Mouse (Mus musculus): ENCODE data around the gene Copz1. TPM values are rescaled to one million over a fixed set of nuclear protein-coding genes. Genes with fewer than 3 reads are reported as not detected.

Copz1 gene
- polyA plus RNA-seq, 1 experiment, result 191 TPM

DNA sequence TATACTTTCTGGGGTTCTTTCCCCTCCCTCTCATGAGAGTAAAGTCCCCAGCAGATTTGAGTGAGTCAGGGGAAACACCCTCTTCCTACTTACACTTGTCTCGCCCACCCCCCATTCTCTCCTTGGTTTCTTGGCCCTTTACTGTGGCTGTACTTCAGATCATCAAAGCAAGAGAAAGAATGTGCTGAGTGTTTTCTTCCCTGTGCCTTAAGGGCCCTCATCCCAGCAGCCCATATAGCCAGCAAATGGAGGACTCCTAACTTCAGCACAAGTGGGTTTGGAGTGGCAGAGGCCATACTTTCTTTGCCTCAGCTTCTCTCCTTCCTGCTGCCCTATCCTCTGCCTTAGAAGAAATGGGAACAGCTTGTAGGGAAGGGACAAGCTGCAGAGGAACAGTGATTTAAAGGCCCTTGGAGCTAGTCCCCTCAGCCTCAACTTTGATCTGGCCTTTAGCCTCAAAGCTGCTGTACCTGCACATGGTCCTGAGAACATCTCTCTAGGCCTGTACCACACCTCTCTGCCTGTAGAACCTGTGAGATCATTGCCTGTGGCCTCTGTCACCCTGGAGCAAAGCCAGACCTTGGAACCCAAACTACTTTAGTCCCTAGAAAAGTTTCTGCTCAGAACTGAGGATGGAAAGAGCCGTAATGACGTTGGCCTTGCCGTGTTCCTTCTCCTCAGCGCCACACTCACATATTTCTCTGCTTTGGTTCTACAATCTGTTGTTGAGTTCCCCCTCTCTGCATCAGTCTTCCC is 26.5 kb downstream of the Copz1 start:
- TF ChIP-seq USF1 (IDR thresholded peaks at IDR 0.05; ENCODE audit: low read depth) (no peak), FOSL1 (IDR thresholded peaks at IDR 0.05; ENCODE audit: insufficient read depth, low read length, poor library complexity, severe bottlenecking) (no peak), CEBPB (IDR thresholded peaks at IDR 0.05; ENCODE audit: low read depth) (no peak), MYOD1 (IDR thresholded peaks at IDR 0.05; ENCODE audit: control insufficient read depth, insufficient read length, low read depth) (no peak), CTCF (IDR thresholded peaks at IDR 0.05; ENCODE audit: control insufficient read depth, insufficient read depth, insufficient read length) (no peak)
- Histone ChIP-seq H3K79me3 (ENCODE audit: low read depth) (no peaks in the 10 kb centered on the region), H3K79me2 (ENCODE audit: control insufficient read depth, insufficient read depth) (no peaks in the 10 kb centered on the region), H3K4me3 (ENCODE audit: insufficient read depth, poor library complexity, severe bottlenecking) (no peak overlapping the region), H3ac (ENCODE audit: control insufficient read depth, insufficient read length, low read depth) (no peak overlapping the region), H3K27me3 (ENCODE audit: control insufficient read depth, insufficient read depth, insufficient read length) (no peaks in the 10 kb centered on the region), H3K36me3 (ENCODE audit: control insufficient read depth, insufficient read depth) (peaks cover 56% of the 10 kb centered on the region)

DNA sequence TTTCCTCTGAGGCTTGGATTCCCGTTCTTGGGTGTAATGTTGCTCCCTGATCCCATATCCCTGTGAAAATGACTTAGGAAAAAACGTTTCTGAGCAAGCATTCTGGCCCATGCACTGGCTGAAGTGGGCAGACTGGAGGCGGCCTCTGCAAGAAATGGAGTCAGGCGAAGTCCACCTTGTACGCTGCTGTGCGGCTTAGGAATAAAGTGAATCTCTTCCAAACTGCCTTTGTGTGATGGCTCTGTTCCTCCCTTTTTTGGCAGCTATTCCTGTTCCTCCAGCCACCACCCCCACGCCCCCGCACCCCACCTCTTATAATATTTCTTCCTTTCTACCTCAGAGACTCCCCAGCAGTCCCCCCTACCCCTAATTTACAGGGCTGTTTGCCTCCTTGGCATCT is 27.1 kb downstream of the Copz1 start:
- no peak for TF ChIP-seq MAX (IDR thresholded peaks at IDR 0.05)
- TF ChIP-seq FOSL1 (IDR thresholded peaks at IDR 0.05; ENCODE audit: insufficient read depth, low read length, poor library complexity, severe bottlenecking), result no peak
- no peak for TF ChIP-seq USF1 (IDR thresholded peaks at IDR 0.05; ENCODE audit: low read depth)
- TF ChIP-seq CTCF (IDR thresholded peaks at IDR 0.05; ENCODE audit: control insufficient read depth, insufficient read depth, insufficient read length), result no peak
- no peak for TF ChIP-seq CEBPB (IDR thresholded peaks at IDR 0.05; ENCODE audit: low read depth)
- no peak for TF ChIP-seq MYOG (IDR thresholded peaks at IDR 0.05; ENCODE audit: control insufficient read depth, extremely low read depth, insufficient read length)
- TF ChIP-seq MYOD1 (IDR thresholded peaks at IDR 0.05; ENCODE audit: control insufficient read depth, insufficient read length, low read depth), result no peak
- no peaks in the 10 kb centered on the region for H3K79me3 ChIP-seq (ENCODE audit: low read depth)

DNA sequence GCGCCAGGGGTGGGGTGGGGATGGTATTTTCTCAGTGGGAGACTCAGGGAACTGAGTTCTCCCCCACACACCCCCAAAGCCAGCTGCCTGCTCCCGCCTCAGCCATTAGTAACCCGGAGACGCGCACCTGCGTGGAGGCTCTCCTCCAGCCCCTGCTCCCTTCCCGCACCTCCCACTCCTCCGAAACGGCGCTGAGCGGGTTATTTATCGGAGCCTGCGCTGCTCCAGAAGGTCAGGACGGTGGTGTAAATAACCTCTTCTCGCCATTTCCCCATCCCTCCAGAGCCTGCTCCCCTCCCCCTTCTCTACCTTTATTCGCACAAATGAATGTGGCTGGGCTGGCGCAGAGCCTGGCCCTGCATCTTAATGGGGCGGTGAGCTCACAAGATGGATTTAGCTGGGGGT is 27.6 kb downstream of the Copz1 start:
- Histone ChIP-seq H3K36me3 (ENCODE audit: control insufficient read depth, insufficient read depth) (peaks cover 51% of the 10 kb centered on the region), H3K79me3 (ENCODE audit: low read depth) (no peaks in the 10 kb centered on the region), H3ac (ENCODE audit: control insufficient read depth, insufficient read length, low read depth) (no peak overlapping the region), H3K79me2 (ENCODE audit: control insufficient read depth, insufficient read depth) (no peaks in the 10 kb centered on the region), H3K4me3 (ENCODE audit: insufficient read depth, poor library complexity, severe bottlenecking) (no peak overlapping the region), H3K27me3 (ENCODE audit: control insufficient read depth, insufficient read depth, insufficient read length) (no peaks in the 10 kb centered on the region)
- TF ChIP-seq CTCF (IDR thresholded peaks at IDR 0.05; ENCODE audit: control insufficient read depth, insufficient read depth, insufficient read length) (no peak), FOSL1 (IDR thresholded peaks at IDR 0.05; ENCODE audit: insufficient read depth, low read length, poor library complexity, severe bottlenecking) (no peak), MAX (IDR thresholded peaks at IDR 0.05) (no peak), USF1 (IDR thresholded peaks at IDR 0.05; ENCODE audit: low read depth) (no peak), MYOG (IDR thresholded peaks at IDR 0.05; ENCODE audit: control insufficient read depth, extremely low read depth, insufficient read length) (no peak), CEBPB (IDR thresholded peaks at IDR 0.05; ENCODE audit: low read depth) (no peak), MYOD1 (IDR thresholded peaks at IDR 0.05; ENCODE audit: control insufficient read depth, insufficient read length, low read depth) (no peak)

More for the DNA sequence above, 27.1 kb downstream of the Copz1 start:
- Histone ChIP-seq H3ac (ENCODE audit: control insufficient read depth, insufficient read length, low read depth) (no peak overlapping the region), H3K4me3 (ENCODE audit: insufficient read depth, poor library complexity, severe bottlenecking) (no peak overlapping the region), H3K79me2 (ENCODE audit: control insufficient read depth, insufficient read depth) (no peaks in the 10 kb centered on the region), H3K36me3 (ENCODE audit: control insufficient read depth, insufficient read depth) (peaks cover 52% of the 10 kb centered on the region), H3K27me3 (ENCODE audit: control insufficient read depth, insufficient read depth, insufficient read length) (no peaks in the 10 kb centered on the region)

DNA sequence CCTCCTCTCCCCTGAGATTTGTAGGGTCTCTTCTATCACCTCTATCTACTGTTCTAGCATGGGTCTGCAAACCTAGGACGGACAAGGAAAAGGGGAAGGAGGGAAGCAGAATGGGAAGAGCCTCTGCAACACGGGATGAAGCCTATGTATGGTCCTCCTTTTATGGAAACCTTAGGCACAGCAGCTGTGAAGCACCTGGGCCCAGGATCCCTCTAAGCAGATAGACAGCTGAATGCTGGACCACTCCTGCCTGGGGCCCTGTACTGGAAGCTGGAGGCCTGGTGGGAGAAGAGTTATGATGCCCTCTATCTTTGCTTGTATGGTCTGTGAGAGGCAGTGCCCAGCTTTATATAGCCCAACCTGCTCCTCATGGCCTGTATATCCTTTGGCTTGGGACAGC is 28.0 kb downstream of the Copz1 start:
- Histone ChIP-seq H3K27me3 (ENCODE audit: control insufficient read depth, insufficient read depth, insufficient read length) (no peaks in the 10 kb centered on the region), H3K79me3 (ENCODE audit: low read depth) (no peaks in the 10 kb centered on the region), H3K4me3 (ENCODE audit: insufficient read depth, poor library complexity, severe bottlenecking) (no peak overlapping the region), H3K79me2 (ENCODE audit: control insufficient read depth, insufficient read depth) (no peaks in the 10 kb centered on the region), H3K36me3 (ENCODE audit: control insufficient read depth, insufficient read depth) (peaks cover 46% of the 10 kb centered on the region), H3ac (ENCODE audit: control insufficient read depth, insufficient read length, low read depth) (no peak overlapping the region)
- no peak for TF ChIP-seq MYOD1 (IDR thresholded peaks at IDR 0.05; ENCODE audit: control insufficient read depth, insufficient read length, low read depth)
- no peak for TF ChIP-seq USF1 (IDR thresholded peaks at IDR 0.05; ENCODE audit: low read depth)
- TF ChIP-seq FOSL1 (IDR thresholded peaks at IDR 0.05; ENCODE audit: insufficient read depth, low read length, poor library complexity, severe bottlenecking), result no peak
- no peak for TF ChIP-seq CEBPB (IDR thresholded peaks at IDR 0.05; ENCODE audit: low read depth)
- no peak for TF ChIP-seq CTCF (IDR thresholded peaks at IDR 0.05; ENCODE audit: control insufficient read depth, insufficient read depth, insufficient read length)
- no peak for TF ChIP-seq MAX (IDR thresholded peaks at IDR 0.05)
- TF ChIP-seq MYOG (IDR thresholded peaks at IDR 0.05; ENCODE audit: control insufficient read depth, extremely low read depth, insufficient read length), result no peak

DNA sequence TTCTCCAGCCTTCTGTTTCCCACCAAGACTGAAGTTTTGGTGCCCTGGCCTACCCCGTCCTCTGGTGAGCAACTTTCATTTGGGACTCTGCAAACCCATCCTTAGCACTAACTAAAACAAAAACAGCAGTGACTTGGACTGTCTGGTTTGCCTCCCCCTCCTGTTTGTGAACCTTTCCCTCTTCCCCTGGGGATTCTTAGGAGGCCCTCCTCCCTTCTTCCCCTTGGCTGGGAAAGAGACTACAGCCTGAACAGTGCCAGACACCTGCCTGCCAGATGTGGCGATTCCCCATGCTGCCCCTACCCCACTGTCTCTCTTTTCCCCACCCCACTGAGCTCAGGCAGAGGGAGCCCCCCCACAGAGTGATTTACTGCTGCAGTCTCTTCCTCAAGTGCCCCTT is 28.5 kb downstream of the Copz1 start:
- no peak overlapping the region for H3K4me3 ChIP-seq (ENCODE audit: insufficient read depth, poor library complexity, severe bottlenecking)
- H3K36me3 ChIP-seq (ENCODE audit: control insufficient read depth, insufficient read depth), result peaks cover 41% of the 10 kb centered on the region

More for the DNA sequence above, 28.5 kb downstream of the Copz1 start:
- Histone ChIP-seq H3ac (ENCODE audit: control insufficient read depth, insufficient read length, low read depth) (no peak overlapping the region), H3K27me3 (ENCODE audit: control insufficient read depth, insufficient read depth, insufficient read length) (no peaks in the 10 kb centered on the region), H3K79me2 (ENCODE audit: control insufficient read depth, insufficient read depth) (no peaks in the 10 kb centered on the region), H3K79me3 (ENCODE audit: low read depth) (no peaks in the 10 kb centered on the region)
- no peak for TF ChIP-seq MYOD1 (IDR thresholded peaks at IDR 0.05; ENCODE audit: control insufficient read depth, insufficient read length, low read depth)
- no peak for TF ChIP-seq USF1 (IDR thresholded peaks at IDR 0.05; ENCODE audit: low read depth)
- TF ChIP-seq FOSL1 (IDR thresholded peaks at IDR 0.05; ENCODE audit: insufficient read depth, low read length, poor library complexity, severe bottlenecking), result no peak
- no peak for TF ChIP-seq CEBPB (IDR thresholded peaks at IDR 0.05; ENCODE audit: low read depth)
- TF ChIP-seq CTCF (IDR thresholded peaks at IDR 0.05; ENCODE audit: control insufficient read depth, insufficient read depth, insufficient read length), result no peak
- no peak for TF ChIP-seq MAX (IDR thresholded peaks at IDR 0.05)
- no peak for TF ChIP-seq MYOG (IDR thresholded peaks at IDR 0.05; ENCODE audit: control insufficient read depth, extremely low read depth, insufficient read length)

Data from C2C12 (cell line).